Mouse (Mus musculus) thymus, adult 2 months (tissue): ENCODE data around the gene Zbtb44. TPM values are rescaled to one million over a fixed set of nuclear protein-coding genes. Genes with fewer than 3 reads are reported as not detected.
A peak's percentile ranks its signal among the peaks of the same experiment; 100 is the strongest.
"Not testable (repeated sequence)": the region's sequence is repeated elsewhere in the genome, so short reads cannot be mapped to it uniquely, and the experiment has no call there.

Source experiments
- DNase-seq: peaks from one replicate; pipeline ENCODE4 v3.0.0; 2021
- H3K27ac ChIP-seq: fragments of 200-500 bp; 2 replicates; pipeline ENCODE4 v1.5.1; 2012; ENCODE audit warnings: low read length, control low read depth; ENCODE audit not compliant: control insufficient read depth, insufficient read depth
- H3K27me3 ChIP-seq: fragments of 200-500 bp; 2 replicates; pipeline ENCODE4 v1.6.1; 2012; ENCODE audit warnings: mild to moderate bottlenecking, low read length, moderate library complexity, mixed read lengths; ENCODE audit not compliant: control insufficient read depth, insufficient read depth
- H3K36me3 ChIP-seq: fragments of 200-500 bp; 2 replicates; pipeline ENCODE4 v1.6.1; 2012; ENCODE audit warnings: mild to moderate bottlenecking, low read length, moderate library complexity; ENCODE audit not compliant: control insufficient read depth, insufficient read depth
- H3K4me1 ChIP-seq: fragments of 200-500 bp; replicated peaks from 2 replicates; pipeline ENCODE4 v1.6.1; 2012; ENCODE audit warnings: low read length; ENCODE audit not compliant: control insufficient read depth, insufficient read depth
- H3K4me3 ChIP-seq: fragments of 200-500 bp; 2 replicates; pipeline ENCODE4 v1.5.1; 2012; ENCODE audit warnings: mild to moderate bottlenecking, low read length, control low read depth, moderate library complexity; ENCODE audit not compliant: control insufficient read depth, insufficient read depth
- CTCF ChIP-seq: fragments of 200-500 bp; IDR thresholded peaks from 2 replicates; pipeline ENCODE4 v1.5.1; 2012; ENCODE audit warnings: mild to moderate bottlenecking, control low read depth, low read length, moderate library complexity, borderline replicate concordance; ENCODE audit not compliant: control insufficient read depth, poor library complexity, insufficient read depth; ENCODE audit errors: extremely low read depth
- POLR2A ChIP-seq: fragments of 200-500 bp; IDR thresholded peaks from 2 replicates; pipeline ENCODE4 v1.6.1; 2012; ENCODE audit warnings: mild to moderate bottlenecking, low read length, control low read depth, moderate library complexity; ENCODE audit not compliant: control insufficient read depth, poor library complexity, insufficient read depth; ENCODE audit errors: extremely low read depth
- WGBS: fragments of 180-500 bp; shearing (Covaris S2); methylation state at CpG from one replicate; pipeline ENCODE4 v1.1.7; 2018; 5-methylcytosine and 5-hydroxymethylcytosine counted together
- polyA plus RNA-seq: library from polyadenylated mRNA; depleted of rRNA; stranded (reverse); fragments of >200 nt; gene quantifications from 2 replicates; pipeline ENCODE4 v1.2.3, GENCODE M21; 2012

Gene Zbtb44
- polyA plus RNA-seq, 1 experiment = 10.4 TPM

DNA sequence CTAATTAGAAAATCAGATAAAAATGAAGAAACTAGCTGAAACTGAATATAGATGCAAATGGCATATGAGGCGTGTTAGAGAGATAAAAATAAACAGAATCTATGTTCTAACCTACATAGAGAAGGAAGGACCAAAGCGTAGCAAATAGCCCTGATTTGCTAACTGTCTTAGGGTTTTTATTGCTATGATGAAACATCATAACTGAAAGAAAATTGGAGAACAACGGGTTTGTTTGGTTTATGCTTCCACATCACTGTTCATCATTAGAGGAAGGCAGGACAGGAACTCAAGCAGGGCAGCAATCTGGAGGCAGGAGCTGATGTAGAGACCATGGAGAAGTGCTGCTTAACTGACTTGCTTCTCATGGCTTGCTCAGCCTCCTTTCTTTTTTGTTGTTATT is 12.3 kb upstream of the Zbtb44 start:
- no peaks in the 10 kb centered on the region for H3K4me1 ChIP-seq
- no peaks in the 10 kb centered on the region for H3K27me3 ChIP-seq
- no peak overlapping the region for H3K27ac ChIP-seq
- no peak for TF ChIP-seq CTCF
- TF ChIP-seq POLR2A = no peak
- H3K36me3 ChIP-seq = no peaks in the 10 kb centered on the region
- DNase-seq = no peak
- whole genome bisulfite sequencing = 94% methylated on average over 3 of the region's 3 CpGs
- H3K4me3 ChIP-seq = no peak overlapping the region

GRCm38 (mm10) chr9:31018705-31019104 is 11.7 kb upstream of the Zbtb44 start:
- no peak for DNase-seq
- no peak for TF ChIP-seq CTCF
- TF ChIP-seq POLR2A = no peak
- Histone ChIP-seq H3K27ac (no peak overlapping the region), H3K27me3 (no peaks in the 10 kb centered on the region), H3K36me3 (no peaks in the 10 kb centered on the region), H3K4me3 (no peak overlapping the region), H3K4me1 (no peaks in the 10 kb centered on the region)

GRCm38 (mm10) chr9:31028251-31028650 is 2.2 kb upstream of the Zbtb44 start:
- TF ChIP-seq CTCF = no peak
- TF ChIP-seq POLR2A = no peak
- peaks cover 3% of the 10 kb centered on the region for H3K4me1 ChIP-seq
- no peak overlapping the region for H3K4me3 ChIP-seq
- no peak for DNase-seq
- H3K27me3 ChIP-seq = no peaks in the 10 kb centered on the region
- no peaks in the 10 kb centered on the region for H3K36me3 ChIP-seq
- 94% methylated on average over 4 of the region's 4 CpGs for WGBS
- H3K27ac ChIP-seq = no peak overlapping the region

DNA sequence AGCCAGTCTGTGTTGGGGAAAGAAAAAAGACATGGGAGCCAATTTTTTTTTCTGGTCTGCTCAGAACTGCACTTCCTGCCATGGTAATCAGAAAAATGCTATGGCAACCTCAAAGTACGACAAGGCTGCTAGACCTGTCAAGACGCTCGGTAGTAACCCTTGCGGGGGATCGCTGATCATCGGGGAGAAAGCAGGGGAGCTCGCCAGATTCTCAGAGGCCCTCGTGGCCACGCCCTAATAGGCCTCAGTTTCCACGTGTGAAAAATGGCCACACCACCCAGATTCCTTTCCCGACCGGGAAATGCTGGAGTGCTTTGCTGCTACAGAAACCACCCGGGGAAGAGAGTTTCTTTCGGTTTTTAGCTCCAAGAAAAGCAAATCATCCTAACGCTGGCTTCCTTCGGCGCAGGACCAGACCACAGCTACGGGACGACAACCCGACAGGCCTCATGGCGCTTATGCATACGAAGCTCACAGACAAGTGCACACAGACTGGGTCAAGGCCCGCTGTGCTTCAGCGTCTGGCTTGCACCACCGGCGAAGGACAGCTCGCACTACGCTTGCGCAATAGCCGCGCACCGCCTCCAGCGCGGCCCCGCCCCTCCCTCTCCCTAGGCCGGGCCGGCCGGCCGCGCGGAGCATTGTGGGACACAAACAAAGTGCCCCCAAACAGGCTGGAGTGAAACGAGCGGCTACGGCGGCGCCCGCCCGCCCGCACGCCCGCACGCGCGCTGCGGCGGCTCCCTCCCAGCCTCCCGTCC is 513 bp upstream of the Zbtb44 start:
- TF ChIP-seq POLR2A (peak; percentile 88), CTCF (no peak)
- peaks cover 3% of the 10 kb centered on the region for H3K4me1 ChIP-seq
- peak; percentile 96 for DNase-seq
- no peaks in the 10 kb centered on the region for H3K27me3 ChIP-seq
- whole genome bisulfite sequencing = under 1% methylated on average over 44 of the region's 57 CpGs
- no peaks in the 10 kb centered on the region for H3K36me3 ChIP-seq
- peak overlapping the region; percentile 87 for H3K27ac ChIP-seq
- peak overlapping the region; percentile 86 for H3K4me3 ChIP-seq

DNA sequence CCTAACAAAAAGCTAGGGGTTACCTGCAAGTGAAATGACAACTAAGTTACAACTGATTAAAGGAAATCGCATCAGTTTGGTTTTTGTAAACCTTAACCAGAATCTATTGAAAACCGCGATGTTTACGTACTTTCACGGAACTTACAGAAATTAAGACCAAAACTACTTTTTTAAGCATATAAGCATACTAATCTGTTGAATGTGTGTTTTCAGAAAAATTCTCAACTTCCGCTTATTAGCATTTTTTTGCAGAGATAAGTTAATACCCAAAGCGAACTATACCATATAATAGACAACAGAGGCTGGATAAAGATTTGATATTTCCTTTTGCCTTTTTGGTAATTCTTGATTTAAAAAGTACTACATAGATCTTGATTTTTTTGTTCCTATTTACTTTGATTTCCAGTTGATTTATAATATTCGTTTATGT is 985 bp downstream of the Zbtb44 start:
- 11% methylated on average over 8 of the region's 8 CpGs for WGBS
- H3K27ac ChIP-seq = no peak overlapping the region
- peak overlapping the region; percentile 86; the same call in 1 of the 2 replicates for H3K4me3 ChIP-seq
- no peaks in the 10 kb centered on the region for H3K36me3 ChIP-seq
- no peak for TF ChIP-seq POLR2A
- no peak for TF ChIP-seq CTCF
- DNase-seq = no peak
- peaks cover 3% of the 10 kb centered on the region for H3K4me1 ChIP-seq
- H3K27me3 ChIP-seq = no peaks in the 10 kb centered on the region

DNA sequence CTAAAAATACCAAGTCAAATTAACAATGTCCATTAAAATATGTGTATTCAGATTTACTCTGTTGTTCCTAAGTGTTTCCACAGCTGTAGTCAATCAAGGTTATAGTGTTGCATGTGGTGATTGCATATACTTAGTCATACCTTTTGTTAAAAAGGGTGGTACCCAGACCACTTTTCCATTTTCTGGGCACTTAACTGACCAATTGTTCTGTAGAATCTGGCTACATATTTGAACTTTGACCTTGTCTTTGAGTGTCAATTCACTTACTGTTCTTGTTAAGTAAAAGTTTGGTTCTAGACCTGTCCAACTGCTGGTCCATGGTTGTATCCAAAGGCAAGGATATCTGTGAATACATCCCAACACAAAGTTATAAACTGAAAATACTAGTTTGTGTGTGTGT is 2.1 kb downstream of the Zbtb44 start:
- Histone ChIP-seq H3K36me3 (no peaks in the 10 kb centered on the region), H3K27ac (no peak overlapping the region), H3K4me3 (no peak overlapping the region), H3K27me3 (no peaks in the 10 kb centered on the region), H3K4me1 (peaks cover 3% of the 10 kb centered on the region)
- DNase-seq = no peak
- no peak for TF ChIP-seq POLR2A
- TF ChIP-seq CTCF = no peak

DNA sequence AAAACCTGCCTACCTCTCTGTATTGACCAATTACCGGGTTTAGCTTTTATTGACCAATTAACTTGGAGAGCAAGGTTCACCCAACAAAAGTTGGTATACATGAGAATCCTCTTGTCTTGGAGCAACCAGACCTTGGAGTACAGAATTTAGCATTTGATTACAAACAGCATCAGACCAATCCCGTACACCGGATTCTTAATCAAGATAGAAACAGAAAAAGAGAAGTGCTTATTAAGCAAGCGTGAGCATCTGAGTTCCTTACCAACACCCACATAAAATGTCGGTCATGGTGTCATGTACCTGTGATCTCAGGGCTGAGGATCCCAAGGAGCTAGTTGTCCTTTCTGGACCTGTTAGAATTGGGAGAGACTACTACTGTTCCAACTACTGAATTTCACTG is 19.8 kb downstream of the Zbtb44 start:
- no peak for DNase-seq

DNA sequence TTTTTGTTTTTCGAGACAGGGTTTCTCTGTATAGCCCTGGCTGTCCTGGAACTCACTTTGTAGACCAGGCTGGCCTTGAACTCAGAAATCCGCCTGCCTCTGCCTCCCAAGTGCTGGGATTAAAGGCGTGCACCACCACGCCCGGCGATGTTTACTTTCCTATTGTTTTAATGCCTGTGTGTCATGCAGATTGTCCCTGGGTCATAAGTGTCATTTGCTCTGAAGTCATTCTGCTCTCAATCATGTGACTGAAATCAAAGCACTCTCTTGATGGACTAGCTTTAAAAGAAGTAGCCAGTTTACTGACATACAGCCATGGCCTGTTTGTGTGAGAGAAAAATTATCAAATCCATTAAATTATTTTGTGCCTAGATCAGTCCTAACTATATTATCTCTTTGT is 21.1 kb downstream of the Zbtb44 start:
- H3K27me3 ChIP-seq, DNase-seq, H3K4me3 ChIP-seq, H3K27ac ChIP-seq, H3K4me1 ChIP-seq: not testable (repeated sequence)
- WGBS = 97% methylated on average over 6 of the region's 6 CpGs
- 0 out of 2 replicates have a peak, but pooled peaks cover 11% of the 10 kb centered on the region for H3K36me3 ChIP-seq

More for the DNA sequence above, 19.8 kb downstream of the Zbtb44 start:
- no peak overlapping the region for H3K4me3 ChIP-seq
- WGBS = 96% methylated on average over 5 of the region's 5 CpGs
- no peaks in the 10 kb centered on the region for H3K27me3 ChIP-seq
- no peaks in the 10 kb centered on the region for H3K4me1 ChIP-seq
- 0 out of 2 replicates have a peak, but pooled peaks cover 11% of the 10 kb centered on the region for H3K36me3 ChIP-seq
- H3K27ac ChIP-seq = no peak overlapping the region
- TF ChIP-seq CTCF (no peak), POLR2A (no peak)
